Mouse (Mus musculus): Measurements from ENCODE around the gene B4galt3. TPM values are rescaled to one million over a fixed set of nuclear protein-coding genes. Genes with fewer than 3 reads are reported as not detected.

B4galt3 gene
- polyA plus RNA-seq, 1 experiment, result 64.8 TPM

DNA sequence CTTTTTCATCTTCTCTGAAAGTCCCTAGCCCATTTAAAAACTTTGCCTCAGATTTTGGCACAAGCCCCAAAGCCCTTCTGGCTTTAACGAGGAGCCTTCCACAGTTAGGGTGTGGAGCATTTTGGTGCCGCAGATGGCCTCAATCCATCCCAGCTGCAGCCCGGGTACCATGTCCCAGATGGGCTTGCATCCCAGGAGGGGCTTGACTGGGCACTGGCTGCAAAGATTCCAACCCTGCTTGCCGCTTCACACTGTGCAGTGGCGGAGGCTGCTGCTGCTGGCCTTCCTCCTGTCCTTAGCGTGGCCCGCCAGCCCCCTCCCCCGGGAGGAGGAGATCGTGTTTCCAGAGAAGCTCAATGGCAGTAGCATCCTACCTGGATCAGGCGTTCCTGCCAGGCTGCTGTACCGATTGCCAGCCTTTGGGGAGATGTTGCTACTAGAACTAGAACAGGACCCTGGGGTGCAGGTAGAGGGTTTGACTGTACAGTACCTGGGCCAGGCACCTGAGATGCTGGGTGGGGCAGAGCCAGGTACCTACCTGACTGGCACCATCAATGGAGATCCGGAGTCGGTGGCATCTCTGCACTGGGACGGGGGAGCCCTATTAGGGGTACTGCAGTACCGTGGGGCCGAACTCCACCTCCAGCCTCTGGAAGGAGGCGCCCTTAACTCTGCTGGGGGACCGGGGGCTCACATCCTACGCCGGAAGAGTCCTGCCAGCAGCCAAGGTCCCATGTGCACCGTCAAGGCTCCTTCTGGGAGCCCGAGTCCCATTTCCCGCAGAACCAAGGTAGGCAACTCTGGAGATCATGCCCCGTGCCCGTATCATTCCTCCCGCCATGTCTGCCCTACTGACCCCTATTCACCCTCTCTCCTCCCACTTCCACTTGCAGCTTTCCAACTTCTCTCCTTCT, 19.2 kb upstream of the B4galt3 start, which contains the start of gene Ndufs2:
Gene Ndufs2, minus strand, starts transcription at position 709 of the 914 bp plus-strand sequence.
- Histone ChIP-seq H3K27ac (ENCODE audit: insufficient read depth, low read length) (peak within 1 kb of the TSS; percentile 4; the same call in 1 of the 2 replicates), H3K9me3 (replicated peaks; ENCODE audit: control insufficient read depth, insufficient read depth, low read length, poor library complexity, severe bottlenecking) (no peaks in the 10 kb centered on the region), H3K4me3 (ENCODE audit: low read depth, low read length) (peak within 1 kb of the TSS; percentile 62), H3K4me1 (ENCODE audit: control insufficient read depth, insufficient read depth, low read length) (peaks cover 8% of the 10 kb centered on the region), H3K9ac (ENCODE audit: low read depth, poor library complexity, severe bottlenecking) (peak within 1 kb of the TSS; percentile 37), H3K36me3 (ENCODE audit: control insufficient read depth, insufficient read depth, low read length, poor library complexity, severe bottlenecking) (no peaks in the 10 kb centered on the region), H3K27me3 (ENCODE audit: control insufficient read depth, insufficient read depth, low read length, poor library complexity, severe bottlenecking) (no peaks in the 10 kb centered on the region)
- TF ChIP-seq CTCF (IDR thresholded peaks at IDR 0.05; ENCODE audit: low read depth, low read length) (no peak), POLR2A (IDR thresholded peaks at IDR 0.05; ENCODE audit: insufficient read depth, low read length) (no peak), EP300 (IDR thresholded peaks at IDR 0.05; ENCODE audit: insufficient read depth, low read depth, low read length) (no peak)

- no peaks in the 10 kb centered on the region for H3K27me3 ChIP-seq (ENCODE audit: control insufficient read depth, insufficient read depth, low read length, poor library complexity, severe bottlenecking)
- peak overlapping the region; percentile 62 for H3K4me3 ChIP-seq (ENCODE audit: low read depth, low read length)
- H3K27ac ChIP-seq (ENCODE audit: insufficient read depth, low read length), result peak overlapping the region; percentile 4; the same call in 1 of the 2 replicates
- peaks cover 8% of the 10 kb centered on the region for H3K4me1 ChIP-seq (ENCODE audit: control insufficient read depth, insufficient read depth, low read length)
- no peaks in the 10 kb centered on the region for H3K36me3 ChIP-seq (ENCODE audit: control insufficient read depth, insufficient read depth, low read length, poor library complexity, severe bottlenecking)
- peak overlapping the region; percentile 37 for H3K9ac ChIP-seq (ENCODE audit: low read depth, poor library complexity, severe bottlenecking)
- TF ChIP-seq CTCF (IDR thresholded peaks at IDR 0.05; ENCODE audit: low read depth, low read length) (no peak), POLR2A (IDR thresholded peaks at IDR 0.05; ENCODE audit: insufficient read depth, low read length) (no peak), EP300 (IDR thresholded peaks at IDR 0.05; ENCODE audit: insufficient read depth, low read depth, low read length) (no peak)
- H3K9me3 ChIP-seq (replicated peaks; ENCODE audit: control insufficient read depth, insufficient read depth, low read length, poor library complexity, severe bottlenecking), result no peaks in the 10 kb centered on the region
Observed at GRCm38 (mm10) chr1:171251594-171252324, 18.4 kb upstream of the B4galt3 start.

DNA sequence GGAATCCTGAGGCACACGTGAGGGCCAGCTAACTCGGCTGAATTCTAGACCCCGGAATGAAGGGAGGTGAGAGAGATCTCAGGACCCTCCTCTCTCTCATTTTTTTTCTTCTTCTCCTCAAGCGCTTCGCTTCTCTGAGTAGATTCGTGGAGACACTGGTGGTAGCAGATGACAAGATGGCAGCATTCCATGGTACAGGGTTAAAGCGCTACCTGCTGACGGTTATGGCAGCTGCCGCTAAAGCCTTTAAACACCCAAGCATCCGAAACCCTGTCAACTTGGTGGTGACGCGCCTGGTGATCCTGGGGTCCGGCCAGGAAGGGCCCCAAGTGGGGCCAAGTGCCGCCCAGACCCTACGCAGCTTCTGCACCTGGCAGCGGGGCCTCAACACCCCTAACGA, 17.7 kb upstream of the B4galt3 start:
- TF ChIP-seq CTCF (IDR thresholded peaks at IDR 0.05; ENCODE audit: low read depth, low read length), result peak; percentile 34
- TF ChIP-seq EP300 (IDR thresholded peaks at IDR 0.05; ENCODE audit: insufficient read depth, low read depth, low read length), result no peak
- Histone ChIP-seq H3K4me1 (ENCODE audit: control insufficient read depth, insufficient read depth, low read length) (peaks cover 8% of the 10 kb centered on the region), H3K36me3 (ENCODE audit: control insufficient read depth, insufficient read depth, low read length, poor library complexity, severe bottlenecking) (no peaks in the 10 kb centered on the region), H3K4me3 (ENCODE audit: low read depth, low read length) (peak overlapping the region; percentile 4), H3K9ac (ENCODE audit: low read depth, poor library complexity, severe bottlenecking) (peak overlapping the region; percentile 37), H3K27me3 (ENCODE audit: control insufficient read depth, insufficient read depth, low read length, poor library complexity, severe bottlenecking) (no peaks in the 10 kb centered on the region), H3K27ac (ENCODE audit: insufficient read depth, low read length) (peak overlapping the region; percentile 4; the same call in 1 of the 2 replicates), H3K9me3 (replicated peaks; ENCODE audit: control insufficient read depth, insufficient read depth, low read length, poor library complexity, severe bottlenecking) (no peaks in the 10 kb centered on the region)

DNA sequence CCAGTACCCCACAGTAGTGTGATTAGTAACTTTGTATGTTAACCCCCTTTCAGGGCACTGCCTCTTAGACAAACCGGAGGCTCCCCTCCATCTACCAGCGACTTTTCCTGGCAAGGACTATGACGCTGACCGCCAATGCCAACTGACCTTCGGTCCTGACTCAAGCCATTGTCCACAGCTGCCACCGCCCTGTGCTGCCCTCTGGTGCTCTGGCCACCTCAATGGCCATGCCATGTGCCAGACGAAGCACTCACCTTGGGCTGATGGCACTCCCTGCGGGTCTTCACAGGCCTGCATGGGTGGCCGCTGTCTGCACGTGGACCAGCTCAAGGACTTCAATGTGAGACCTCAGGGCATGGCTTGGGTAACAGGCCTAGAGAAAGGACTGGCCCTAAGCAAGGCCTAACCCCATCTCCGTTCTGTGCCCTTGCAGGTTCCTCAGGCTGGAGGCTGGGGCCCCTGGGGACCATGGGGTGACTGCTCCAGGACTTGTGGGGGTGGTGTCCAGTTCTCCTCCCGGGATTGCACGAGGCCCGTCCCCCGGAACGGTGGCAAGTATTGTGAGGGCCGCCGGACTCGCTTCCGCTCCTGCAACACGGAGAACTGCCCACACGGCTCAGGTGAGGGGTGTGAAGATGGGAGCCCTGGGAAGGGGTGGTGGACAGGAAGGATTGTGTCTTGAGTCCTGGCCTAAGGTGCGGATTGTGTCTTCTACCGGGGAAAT, 13.9 kb upstream of the B4galt3 start:
- no peaks in the 10 kb centered on the region for H3K9me3 ChIP-seq (replicated peaks; ENCODE audit: control insufficient read depth, insufficient read depth, low read length, poor library complexity, severe bottlenecking)
- H3K27ac ChIP-seq (ENCODE audit: insufficient read depth, low read length), result no peak overlapping the region
- H3K36me3 ChIP-seq (ENCODE audit: control insufficient read depth, insufficient read depth, low read length, poor library complexity, severe bottlenecking), result no peaks in the 10 kb centered on the region
- TF ChIP-seq CTCF (IDR thresholded peaks at IDR 0.05; ENCODE audit: low read depth, low read length) (peak; percentile 2), EP300 (IDR thresholded peaks at IDR 0.05; ENCODE audit: insufficient read depth, low read depth, low read length) (no peak), POLR2A (IDR thresholded peaks at IDR 0.05; ENCODE audit: insufficient read depth, low read length) (no peak)
- H3K4me3 ChIP-seq (ENCODE audit: low read depth, low read length), result no peak overlapping the region
- no peak overlapping the region for H3K9ac ChIP-seq (ENCODE audit: low read depth, poor library complexity, severe bottlenecking)
- no peaks in the 10 kb centered on the region for H3K4me1 ChIP-seq (ENCODE audit: control insufficient read depth, insufficient read depth, low read length)
- H3K27me3 ChIP-seq (ENCODE audit: control insufficient read depth, insufficient read depth, low read length, poor library complexity, severe bottlenecking), result no peaks in the 10 kb centered on the region

GRCm38 (mm10) chr1:171256937-171257548, 13.1 kb upstream of the B4galt3 start:
- H3K9ac ChIP-seq (ENCODE audit: low read depth, poor library complexity, severe bottlenecking), result no peak overlapping the region
- H3K27ac ChIP-seq (ENCODE audit: insufficient read depth, low read length), result no peak overlapping the region
- no peaks in the 10 kb centered on the region for H3K27me3 ChIP-seq (ENCODE audit: control insufficient read depth, insufficient read depth, low read length, poor library complexity, severe bottlenecking)
- H3K36me3 ChIP-seq (ENCODE audit: control insufficient read depth, insufficient read depth, low read length, poor library complexity, severe bottlenecking), result no peaks in the 10 kb centered on the region
- no peaks in the 10 kb centered on the region for H3K9me3 ChIP-seq (replicated peaks; ENCODE audit: control insufficient read depth, insufficient read depth, low read length, poor library complexity, severe bottlenecking)
- no peaks in the 10 kb centered on the region for H3K4me1 ChIP-seq (ENCODE audit: control insufficient read depth, insufficient read depth, low read length)
- TF ChIP-seq CTCF (IDR thresholded peaks at IDR 0.05; ENCODE audit: low read depth, low read length) (peak; percentile 58), EP300 (IDR thresholded peaks at IDR 0.05; ENCODE audit: insufficient read depth, low read depth, low read length) (no peak), POLR2A (IDR thresholded peaks at IDR 0.05; ENCODE audit: insufficient read depth, low read length) (no peak)
- no peak overlapping the region for H3K4me3 ChIP-seq (ENCODE audit: low read depth, low read length)
